Mouse (Mus musculus): ENCODE results near the gene Tmppe. TPM values are rescaled to one million over a fixed set of nuclear protein-coding genes. Genes with fewer than 3 reads are reported as not detected.

The Tmppe gene
- total and polyA plus RNA-seq, 2 experiments from 2014 or later = 6.4 to 7.4 TPM

- DNase-seq (ENCODE audit: low spot score) = no peak
Observed at GRCm38 (mm10) chr9:114413866-114414265, 13.0 kb downstream of the Tmppe start.

GRCm38 (mm10) chr9:114415701-114416100, 14.8 kb downstream of the Tmppe start:
- Histone ChIP-seq H3K4me3 (ENCODE audit: low read depth, low read length) (no peak overlapping the region), H3K27ac (ENCODE audit: low read depth, low read length) (no peak overlapping the region), H3K9ac (replicated peaks; ENCODE audit: low read length, poor library complexity, severe bottlenecking) (no peak overlapping the region), H3K4me1 (ENCODE audit: insufficient read depth, low read length) (no peaks in the 10 kb centered on the region), H3K27me3 (ENCODE audit: insufficient read depth, low read length) (no peaks in the 10 kb centered on the region), H3K4me2 (ENCODE audit: low read depth, low read length, poor library complexity, severe bottlenecking) (no peak overlapping the region), H3K36me3 (ENCODE audit: insufficient read depth, low read length) (no peaks in the 10 kb centered on the region), H3K9me3 (ENCODE audit: low read length) (no peaks in the 10 kb centered on the region)
- peak; percentile 72 for DNase-seq (ENCODE audit: low spot score)
- ATAC-seq (ENCODE audit: low FRiP score) = no peak
- TF ChIP-seq CTCF (IDR thresholded peaks at IDR 0.05) = peak; percentile 90
- 24% methylated on average over 11 of the region's 11 CpGs for WGBS

More at GRCm38 (mm10) chr9:114413866-114414265, 13.0 kb downstream of the Tmppe start:
- no peak overlapping the region for H3K9ac ChIP-seq (replicated peaks; ENCODE audit: low read length, poor library complexity, severe bottlenecking)
- H3K36me3 ChIP-seq (ENCODE audit: insufficient read depth, low read length) = peaks cover 13% of the 10 kb centered on the region
- no peak overlapping the region for H3K27ac ChIP-seq (ENCODE audit: low read depth, low read length)
- no peak for ATAC-seq (ENCODE audit: low FRiP score)
- H3K4me1 ChIP-seq (ENCODE audit: insufficient read depth, low read length) = no peaks in the 10 kb centered on the region
- no peaks in the 10 kb centered on the region for H3K27me3 ChIP-seq (ENCODE audit: insufficient read depth, low read length)
- no peak for TF ChIP-seq CTCF (IDR thresholded peaks at IDR 0.05)
- 92% methylated on average over 12 of the region's 12 CpGs for WGBS
- H3K9me3 ChIP-seq (ENCODE audit: low read length) = no peaks in the 10 kb centered on the region
- H3K4me2 ChIP-seq (ENCODE audit: low read depth, low read length, poor library complexity, severe bottlenecking) = no peak overlapping the region
- H3K4me3 ChIP-seq (ENCODE audit: low read depth, low read length) = no peak overlapping the region

GRCm38 (mm10) chr9:114416646-114417517, 16.0 kb downstream of the Tmppe start:
- WGBS = 96% methylated on average over 21 of the region's 21 CpGs

GRCm38 (mm10) chr9:114418187-114418586, 17.3 kb downstream of the Tmppe start:
- TF ChIP-seq CTCF (IDR thresholded peaks at IDR 0.05) = peak; percentile 69
- 87% methylated on average over 7 of the region's 7 CpGs for WGBS

More at GRCm38 (mm10) chr9:114416646-114417517, 16.0 kb downstream of the Tmppe start:
- Histone ChIP-seq H3K9me3 (ENCODE audit: low read length) (no peaks in the 10 kb centered on the region), H3K4me3 (ENCODE audit: low read depth, low read length) (no peak overlapping the region), H3K36me3 (ENCODE audit: insufficient read depth, low read length) (no peaks in the 10 kb centered on the region), H3K4me2 (ENCODE audit: low read depth, low read length, poor library complexity, severe bottlenecking) (no peak overlapping the region), H3K4me1 (ENCODE audit: insufficient read depth, low read length) (no peaks in the 10 kb centered on the region), H3K27me3 (ENCODE audit: insufficient read depth, low read length) (no peaks in the 10 kb centered on the region), H3K9ac (replicated peaks; ENCODE audit: low read length, poor library complexity, severe bottlenecking) (no peak overlapping the region), H3K27ac (ENCODE audit: low read depth, low read length) (no peak overlapping the region)
- no peak for DNase-seq (ENCODE audit: low spot score)
- ATAC-seq (ENCODE audit: low FRiP score) = no peak
- no peak for TF ChIP-seq CTCF (IDR thresholded peaks at IDR 0.05)

GRCm38 (mm10) chr9:114420443-114420842, 19.5 kb downstream of the Tmppe start:
- ATAC-seq (ENCODE audit: low FRiP score) (no peak), DNase-seq (ENCODE audit: low spot score) (no peak)
- Histone ChIP-seq H3K27ac (ENCODE audit: low read depth, low read length) (no peak overlapping the region), H3K4me2 (ENCODE audit: low read depth, low read length, poor library complexity, severe bottlenecking) (no peak overlapping the region), H3K9me3 (ENCODE audit: low read length) (no peaks in the 10 kb centered on the region), H3K4me3 (ENCODE audit: low read depth, low read length) (no peak overlapping the region), H3K27me3 (ENCODE audit: insufficient read depth, low read length) (no peaks in the 10 kb centered on the region), H3K9ac (replicated peaks; ENCODE audit: low read length, poor library complexity, severe bottlenecking) (no peak overlapping the region), H3K36me3 (ENCODE audit: insufficient read depth, low read length) (peaks cover 11% of the 10 kb centered on the region), H3K4me1 (ENCODE audit: insufficient read depth, low read length) (no peaks in the 10 kb centered on the region)
- WGBS = 75% methylated on average over 8 of the region's 8 CpGs
- TF ChIP-seq CTCF (IDR thresholded peaks at IDR 0.05) = no peak

More at GRCm38 (mm10) chr9:114418187-114418586, 17.3 kb downstream of the Tmppe start:
- Histone ChIP-seq H3K4me1 (ENCODE audit: insufficient read depth, low read length) (no peaks in the 10 kb centered on the region), H3K4me3 (ENCODE audit: low read depth, low read length) (no peak overlapping the region), H3K9me3 (ENCODE audit: low read length) (no peaks in the 10 kb centered on the region), H3K9ac (replicated peaks; ENCODE audit: low read length, poor library complexity, severe bottlenecking) (no peak overlapping the region), H3K4me2 (ENCODE audit: low read depth, low read length, poor library complexity, severe bottlenecking) (no peak overlapping the region), H3K27ac (ENCODE audit: low read depth, low read length) (no peak overlapping the region), H3K36me3 (ENCODE audit: insufficient read depth, low read length) (0 out of 2 replicates have a peak, but pooled peaks cover 4% of the 10 kb centered on the region), H3K27me3 (ENCODE audit: insufficient read depth, low read length) (no peaks in the 10 kb centered on the region)
- ATAC-seq (ENCODE audit: low FRiP score) (no peak), DNase-seq (ENCODE audit: low spot score) (peak; percentile 51)

- H3K9me3 ChIP-seq (ENCODE audit: low read length) = no peaks in the 10 kb centered on the region
- H3K9ac ChIP-seq (replicated peaks; ENCODE audit: low read length, poor library complexity, severe bottlenecking) = no peak overlapping the region
- WGBS = 72% methylated on average over 3 of the region's 3 CpGs
- H3K27ac ChIP-seq (ENCODE audit: low read depth, low read length) = no peak overlapping the region
- DNase-seq (ENCODE audit: low spot score) (no peak), ATAC-seq (ENCODE audit: low FRiP score) (no peak)
- TF ChIP-seq CTCF (IDR thresholded peaks at IDR 0.05) = peak; percentile 34
- no peaks in the 10 kb centered on the region for H3K27me3 ChIP-seq (ENCODE audit: insufficient read depth, low read length)
- H3K4me2 ChIP-seq (ENCODE audit: low read depth, low read length, poor library complexity, severe bottlenecking) = no peak overlapping the region
- peaks cover 16% of the 10 kb centered on the region for H3K36me3 ChIP-seq (ENCODE audit: insufficient read depth, low read length)
- no peak overlapping the region for H3K4me3 ChIP-seq (ENCODE audit: low read depth, low read length)
- no peaks in the 10 kb centered on the region for H3K4me1 ChIP-seq (ENCODE audit: insufficient read depth, low read length)
Observed at GRCm38 (mm10) chr9:114421045-114421444, 20.1 kb downstream of the Tmppe start.
